Mouse (Mus musculus) heart, embryonic 15.5 days (tissue): ENCODE results near the gene Tapt1. TPM values are rescaled to one million over a fixed set of nuclear protein-coding genes. Genes with fewer than 3 reads are reported as not detected.

Experiments used
- polyA plus RNA-seq: library from polyadenylated mRNA; unstranded; fragments of >200 nt; fragmentation: Nextera tagmentation; extraction: Ambion mirVana; gene quantifications from 2 replicates; pipeline ENCODE4 v1.2.1, GENCODE M21; 2015

The Tapt1 gene
- polyA plus RNA-seq, 1 experiment from 2014 or later: 20.8 TPM

Other genes starting within 250 kb of the Tapt1 start
- gene Fgfbp1, start 244.8 kb downstream of the Tapt1 start, polyA plus RNA-seq: 1.8 and 5.8 TPM in 2 replicates
- gene Prom1, start 124.6 kb downstream of the Tapt1 start, polyA plus RNA-seq: 6.5 and 10.3 TPM in 2 replicates